Mouse (Mus musculus): ENCODE data around the gene Eps15l1. TPM values are rescaled to one million over a fixed set of nuclear protein-coding genes. Genes with fewer than 3 reads are reported as not detected.

Gene Eps15l1
- polyA plus RNA-seq, 1 experiment: 22.8 TPM

DNA sequence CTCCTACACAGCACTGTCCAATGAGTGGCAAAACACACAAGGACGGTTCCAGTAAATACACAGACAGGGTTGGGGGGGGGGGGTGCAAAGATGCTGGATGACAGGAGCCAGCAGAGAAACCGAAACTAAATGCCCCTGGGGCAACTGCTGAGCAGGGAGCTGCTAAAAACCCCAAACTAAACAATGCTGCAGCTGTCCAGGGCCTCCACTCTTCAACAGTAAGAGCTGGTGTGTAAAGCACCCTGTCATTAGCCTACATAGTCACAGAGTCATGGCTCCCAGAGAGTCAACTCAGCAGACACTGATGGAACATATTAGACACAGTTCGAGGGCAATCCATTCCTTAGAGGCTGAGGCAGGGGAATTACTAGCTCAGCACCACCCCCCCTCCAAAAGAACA, 11.8 kb downstream of the Eps15l1 start:
- Histone ChIP-seq H3ac (ENCODE audit: control insufficient read depth, insufficient read length) (no peak overlapping the region), H3K4me3 (no peak overlapping the region), H3K36me3 (ENCODE audit: control insufficient read depth, insufficient read depth) (no peaks in the 10 kb centered on the region), H3K4me2 (ENCODE audit: low read depth) (peak overlapping the region; percentile 40), H3K79me2 (ENCODE audit: control insufficient read depth, insufficient read depth) (peaks cover 90% of the 10 kb centered on the region), H3K27me3 (ENCODE audit: control insufficient read depth, insufficient read depth, insufficient read length) (no peaks in the 10 kb centered on the region)
- TF ChIP-seq MYOG (IDR thresholded peaks at IDR 0.05; ENCODE audit: control insufficient read depth in 1 of 3, insufficient read depth in 1 of 3, insufficient read length in 2 of 3, low read depth in 2 of 3) (peak in 2 of 3 experiments; percentile 26 to 61), MYOD1 (IDR thresholded peaks at IDR 0.05; ENCODE audit: control insufficient read depth in 1 of 3, insufficient read length in 2 of 3, low read depth in 2 of 3) (peak in 2 of 3 experiments; percentile 18 to 52), TCF3 (IDR thresholded peaks at IDR 0.05; ENCODE audit: insufficient read length, low read depth) (no peak), USF1 (IDR thresholded peaks at IDR 0.05; ENCODE audit: low read depth) (no peak), E2F4 (IDR thresholded peaks at IDR 0.05; ENCODE audit: insufficient read depth) (no peak)

DNA sequence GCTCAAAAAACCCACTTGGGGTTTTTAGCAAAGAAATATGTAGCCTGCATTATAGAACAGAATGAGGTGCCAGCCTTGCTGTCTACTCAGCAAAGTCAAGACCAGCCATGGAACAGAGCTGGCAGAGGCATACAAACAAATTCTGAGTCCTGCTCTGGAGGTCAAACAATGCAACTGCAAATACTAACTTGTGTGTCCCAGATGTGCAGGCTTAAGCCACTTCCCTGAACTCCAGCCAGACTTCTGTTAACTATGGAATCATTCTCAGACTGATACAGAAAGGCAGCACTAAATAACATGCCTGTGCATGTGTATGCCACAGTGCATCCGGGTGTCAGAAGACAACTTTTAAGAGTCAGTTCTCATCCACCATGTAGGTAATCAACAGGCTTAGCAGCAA, 13.4 kb downstream of the Eps15l1 start:
- no peak overlapping the region for H3K4me2 ChIP-seq (ENCODE audit: low read depth)
- H3K36me3 ChIP-seq (ENCODE audit: control insufficient read depth, insufficient read depth): no peaks in the 10 kb centered on the region
- no peak overlapping the region for H3ac ChIP-seq (ENCODE audit: control insufficient read depth, insufficient read length)
- H3K79me2 ChIP-seq (ENCODE audit: control insufficient read depth, insufficient read depth): peaks cover 89% of the 10 kb centered on the region
- TF ChIP-seq MYOD1 (IDR thresholded peaks at IDR 0.05; ENCODE audit: control insufficient read depth in 1 of 3, insufficient read length in 2 of 3, low read depth in 2 of 3): no peak
- TF ChIP-seq E2F4 (IDR thresholded peaks at IDR 0.05; ENCODE audit: insufficient read depth): no peak
- no peak for TF ChIP-seq USF1 (IDR thresholded peaks at IDR 0.05; ENCODE audit: low read depth)
- TF ChIP-seq TCF12 (IDR thresholded peaks at IDR 0.05; ENCODE audit: insufficient read depth, poor library complexity, severe bottlenecking): no peak
- no peak for TF ChIP-seq MAX (IDR thresholded peaks at IDR 0.05; ENCODE audit: low read depth)
- TF ChIP-seq POLR2A (IDR thresholded peaks at IDR 0.05; ENCODE audit: insufficient read length, low read depth): no peak
- H3K27me3 ChIP-seq (ENCODE audit: control insufficient read depth, insufficient read depth, insufficient read length): no peaks in the 10 kb centered on the region
- H3K4me3 ChIP-seq: no peak overlapping the region

GRCm38 (mm10) chr8:72402981-72403380, 18.3 kb downstream of the Eps15l1 start:
- Histone ChIP-seq H3K79me2 (ENCODE audit: control insufficient read depth, insufficient read depth) (peaks cover 88% of the 10 kb centered on the region), H3K4me3 (no peak overlapping the region), H3K36me3 (ENCODE audit: control insufficient read depth, insufficient read depth) (no peaks in the 10 kb centered on the region), H3ac (ENCODE audit: control insufficient read depth, insufficient read length) (no peak overlapping the region), H3K27me3 (ENCODE audit: control insufficient read depth, insufficient read depth, insufficient read length) (no peaks in the 10 kb centered on the region), H3K4me2 (ENCODE audit: low read depth) (no peak overlapping the region)
- TF ChIP-seq POLR2AphosphoS2 (IDR thresholded peaks at IDR 0.05; ENCODE audit: insufficient read length, low read depth): no peak
- no peak for TF ChIP-seq REST (IDR thresholded peaks at IDR 0.05; ENCODE audit: insufficient read depth, insufficient read length)
- no peak for TF ChIP-seq MYOD1 (IDR thresholded peaks at IDR 0.05; ENCODE audit: control insufficient read depth in 1 of 3, insufficient read length in 2 of 3, low read depth in 2 of 3)
- TF ChIP-seq POLR2A (IDR thresholded peaks at IDR 0.05; ENCODE audit: insufficient read length, low read depth): no peak
- TF ChIP-seq TCF3 (IDR thresholded peaks at IDR 0.05; ENCODE audit: insufficient read length, low read depth): no peak
- no peak for TF ChIP-seq CEBPB (IDR thresholded peaks at IDR 0.05; ENCODE audit: insufficient read depth, poor library complexity, severe bottlenecking)
- TF ChIP-seq USF1 (IDR thresholded peaks at IDR 0.05; ENCODE audit: low read depth): no peak
- no peak for TF ChIP-seq MAX (IDR thresholded peaks at IDR 0.05; ENCODE audit: low read depth)
- TF ChIP-seq SRF (IDR thresholded peaks at IDR 0.05; ENCODE audit: control insufficient read depth, insufficient read length, low read depth): no peak

DNA sequence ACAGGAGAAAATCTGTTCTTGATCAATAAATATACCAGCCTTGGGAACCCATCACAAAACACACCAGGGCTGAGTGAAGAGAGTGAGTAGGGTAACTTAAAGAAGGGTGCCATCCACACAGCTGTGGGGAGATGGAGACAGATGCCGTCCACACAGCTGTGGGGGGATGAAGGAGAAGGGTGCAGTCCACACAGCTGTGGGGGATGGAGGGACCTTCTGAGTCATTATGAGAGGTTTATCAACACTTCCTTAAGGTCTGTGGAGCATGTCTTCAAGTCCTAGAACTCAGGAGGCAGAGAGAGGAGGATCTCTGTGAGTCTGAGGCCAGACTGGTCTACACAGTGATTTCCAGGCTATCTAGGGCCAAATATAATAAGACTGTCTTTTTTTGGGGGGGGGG, 19.9 kb downstream of the Eps15l1 start:
- TF ChIP-seq MYOD1 (IDR thresholded peaks at IDR 0.05; ENCODE audit: control insufficient read depth in 1 of 3, insufficient read length in 2 of 3, low read depth in 2 of 3) (no peak), TCF3 (IDR thresholded peaks at IDR 0.05; ENCODE audit: insufficient read length, low read depth) (no peak), CEBPB (IDR thresholded peaks at IDR 0.05; ENCODE audit: insufficient read depth, poor library complexity, severe bottlenecking) (no peak), MAX (IDR thresholded peaks at IDR 0.05; ENCODE audit: low read depth) (no peak), TCF12 (IDR thresholded peaks at IDR 0.05; ENCODE audit: insufficient read depth, poor library complexity, severe bottlenecking) (no peak), REST (IDR thresholded peaks at IDR 0.05; ENCODE audit: insufficient read depth, insufficient read length) (no peak), SRF (IDR thresholded peaks at IDR 0.05; ENCODE audit: control insufficient read depth, insufficient read length, low read depth) (no peak), USF1 (IDR thresholded peaks at IDR 0.05; ENCODE audit: low read depth) (no peak), POLR2AphosphoS2 (IDR thresholded peaks at IDR 0.05; ENCODE audit: insufficient read length, low read depth) (no peak), E2F4 (IDR thresholded peaks at IDR 0.05; ENCODE audit: insufficient read depth) (no peak), POLR2A (IDR thresholded peaks at IDR 0.05; ENCODE audit: insufficient read length, low read depth) (no peak), MYOG (IDR thresholded peaks at IDR 0.05; ENCODE audit: control insufficient read depth in 1 of 3, insufficient read depth in 1 of 3, insufficient read length in 2 of 3, low read depth in 2 of 3) (no peak)
- Histone ChIP-seq H3K36me3 (ENCODE audit: control insufficient read depth, insufficient read depth) (no peaks in the 10 kb centered on the region), H3K4me3 (no peak overlapping the region), H3ac (ENCODE audit: control insufficient read depth, insufficient read length) (no peak overlapping the region), H3K27me3 (ENCODE audit: control insufficient read depth, insufficient read depth, insufficient read length) (no peaks in the 10 kb centered on the region), H3K79me2 (ENCODE audit: control insufficient read depth, insufficient read depth) (peaks cover 84% of the 10 kb centered on the region), H3K4me2 (ENCODE audit: low read depth) (no peak overlapping the region)

DNA sequence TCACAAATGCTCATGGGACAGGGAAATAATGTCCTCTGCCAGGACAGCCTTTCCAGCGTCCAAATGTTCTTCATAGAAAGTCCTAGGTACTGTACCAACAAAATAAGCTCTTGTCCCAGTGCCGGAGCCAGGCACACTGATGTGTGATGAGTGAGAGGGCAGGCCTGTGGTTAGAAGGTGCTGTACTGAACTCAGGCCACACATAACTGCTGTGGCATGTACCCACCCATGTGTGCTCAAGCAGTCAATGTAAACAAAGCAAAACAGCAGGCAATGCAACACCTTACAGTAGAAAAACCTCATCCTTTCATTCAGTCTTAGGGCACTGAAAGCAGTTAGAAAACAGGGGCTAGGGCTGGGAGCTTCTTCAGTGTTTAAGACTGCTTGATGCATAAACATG, 35.5 kb downstream of the Eps15l1 start:
- Histone ChIP-seq H3K79me2 (ENCODE audit: control insufficient read depth, insufficient read depth) (no peaks in the 10 kb centered on the region), H3K36me3 (ENCODE audit: control insufficient read depth, insufficient read depth) (peaks cover 32% of the 10 kb centered on the region), H3K27me3 (ENCODE audit: control insufficient read depth, insufficient read depth, insufficient read length) (no peaks in the 10 kb centered on the region), H3ac (ENCODE audit: control insufficient read depth, insufficient read length) (no peak overlapping the region), H3K4me3 (no peak overlapping the region), H3K4me2 (ENCODE audit: low read depth) (no peak overlapping the region)
- no peak for TF ChIP-seq REST (IDR thresholded peaks at IDR 0.05; ENCODE audit: insufficient read depth, insufficient read length)
